Mouse (Mus musculus) monocyte, adult 59 days (primary cell): ENCODE results near the gene C6. TPM values are rescaled to one million over a fixed set of nuclear protein-coding genes. Genes with fewer than 3 reads are reported as not detected.

Source experiments
- total RNA-seq, 2 experiments: library from RNA; stranded (reverse); gene quantifications; one replicate each; pipeline ENCODE4 v1.2.4; 2023

C6 gene
- 10 to 100 TPM; 70.2 to 78.5 TPM for total RNA-seq

DNA sequence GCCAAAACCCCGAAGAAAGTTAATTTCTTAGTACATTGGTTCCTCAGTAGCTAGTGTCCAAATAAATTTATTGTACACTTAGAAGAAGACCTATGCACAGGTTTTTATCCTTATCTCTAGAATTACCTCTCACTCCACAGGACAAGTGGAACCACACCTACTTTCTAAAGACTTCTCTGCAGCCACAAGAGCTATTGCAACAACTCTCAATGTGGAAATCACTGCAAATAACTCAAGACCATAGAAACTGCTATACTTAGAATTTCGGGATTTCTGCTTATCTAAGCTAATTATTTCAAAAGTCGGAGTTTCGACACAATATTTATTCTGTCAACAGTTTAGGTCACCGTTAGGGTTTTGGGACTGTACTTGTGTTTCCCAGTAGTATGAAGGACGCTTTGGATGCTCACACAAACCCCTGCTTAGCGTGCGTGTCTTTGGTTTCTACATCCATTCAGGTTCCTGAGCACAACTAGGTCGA is at the start of gene C6:
Gene C6 (plus strand): TSS at position 346 of the 481 bp plus-strand sequence.

Other genes with a start within 250 kb of the C6 start
- gene Mroh2b, start 171.6 kb downstream of the C6 start, total RNA-seq: not detected